Mouse (Mus musculus): ENCODE results near the gene Krt77.

DNA sequence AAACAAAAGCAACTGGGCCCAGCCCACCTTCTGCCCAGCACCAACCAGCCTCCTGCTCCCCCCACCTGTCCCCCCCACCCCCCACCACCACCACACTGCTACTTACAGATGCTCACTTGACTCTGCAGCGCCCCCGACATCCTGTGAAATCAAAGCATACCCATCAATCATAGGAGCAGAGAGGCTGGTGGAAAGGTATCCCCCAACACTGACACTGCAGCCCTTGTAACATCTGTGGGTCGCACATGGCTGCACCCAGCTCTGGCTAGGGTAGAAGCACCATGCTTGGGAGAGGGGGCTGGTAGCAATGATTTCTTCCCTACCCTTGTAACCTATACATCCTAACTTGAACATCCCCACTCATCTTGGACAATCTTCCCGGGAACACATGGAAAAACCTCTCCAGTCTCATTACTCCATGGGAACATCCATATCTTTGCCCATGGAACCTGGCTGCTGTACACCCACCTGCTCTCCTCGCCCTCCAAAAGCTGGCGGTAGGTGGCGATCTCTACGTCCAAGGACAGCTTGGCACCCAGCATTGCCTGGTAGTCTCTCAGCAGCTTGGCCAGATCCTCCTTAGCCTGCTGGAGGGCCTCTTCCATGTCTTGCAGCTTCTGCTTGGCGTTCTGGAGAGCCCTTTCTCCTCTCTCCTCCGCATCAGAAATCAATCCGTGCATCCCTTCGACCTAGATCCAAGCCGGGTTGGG lies 8.9 kb downstream of the Krt77 start:
- TF ChIP-seq CTCF (IDR thresholded peaks at IDR 0.05) = peak; percentile 34
- TF ChIP-seq EP300 (IDR thresholded peaks at IDR 0.05) = no peak

Data from lung, postnatal 0 days (tissue).